Mouse (Mus musculus) spleen, postnatal 4 days (tissue): Measurements from ENCODE around the gene Rps12.
"Not testable (repeated sequence)": the region's sequence is repeated elsewhere in the genome, so short reads cannot be mapped to it uniquely, and the experiment has no call there.

ENCODE experiments used
- DNase-seq, 2 experiments: peaks; one replicate each; pipeline ENCODE4 v3.0.0; 2022; ENCODE audit warnings: low spot score in 2 of 2

Rps12 gene

DNA sequence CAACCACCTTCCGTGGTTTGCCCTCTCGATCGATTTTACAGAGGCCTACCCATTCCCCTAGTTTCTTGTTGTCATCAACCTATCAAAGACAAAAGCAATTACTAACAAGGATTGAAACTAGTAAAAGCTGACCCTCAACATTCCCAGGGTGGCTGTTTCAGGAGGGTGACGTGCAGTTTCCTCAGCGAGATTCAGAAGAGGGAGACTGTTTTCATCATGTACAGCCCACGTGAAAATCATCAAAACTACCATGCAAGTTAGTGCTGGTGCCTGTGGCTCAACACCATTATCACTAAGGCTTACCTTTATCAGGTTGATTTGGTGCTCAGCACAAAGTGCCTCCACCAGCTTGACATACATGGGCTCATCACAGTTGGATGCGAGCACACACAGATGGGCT lies 1.5 kb downstream of the Rps12 start:
- not testable (repeated sequence) for DNase-seq

DNA sequence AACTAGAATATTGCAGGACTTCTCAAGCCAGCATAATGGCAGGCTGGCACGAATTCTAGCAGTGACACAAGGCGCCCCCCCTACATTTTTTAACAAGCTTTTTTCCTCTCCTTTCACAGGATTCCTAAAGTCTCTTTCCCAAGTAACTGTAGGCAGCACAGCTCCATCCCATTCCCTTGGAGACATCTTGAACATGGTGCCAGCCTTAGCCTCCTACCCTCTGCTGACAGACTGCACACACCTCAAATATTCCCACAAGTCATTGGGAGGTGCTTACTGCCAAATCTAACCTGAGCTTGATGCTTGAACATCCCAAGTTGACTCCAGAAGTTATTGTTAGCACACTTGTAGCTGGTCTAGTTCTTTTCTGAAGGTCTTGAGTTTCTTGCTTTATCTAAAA lies 3.0 kb downstream of the Rps12 start:
- no peak for DNase-seq

DNA sequence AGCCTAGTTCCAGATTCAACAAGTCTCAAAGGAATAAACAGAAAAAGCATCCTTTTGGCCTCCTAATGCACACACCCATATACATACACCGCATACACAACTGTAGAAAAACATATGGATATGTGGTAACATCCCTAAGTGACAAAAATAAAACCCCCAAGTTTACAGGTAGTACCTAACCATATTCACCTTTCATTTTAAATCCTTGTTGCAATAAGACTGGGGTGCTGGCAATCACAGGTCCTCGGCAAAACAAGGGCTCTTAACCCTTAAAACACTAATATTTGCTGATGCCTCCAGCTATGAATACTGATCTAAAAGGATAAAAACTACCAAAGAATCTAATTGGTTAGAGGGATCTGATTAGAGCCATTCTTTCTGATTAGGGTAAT lies 3.6 kb downstream of the Rps12 start:
- DNase-seq = no peak

DNA sequence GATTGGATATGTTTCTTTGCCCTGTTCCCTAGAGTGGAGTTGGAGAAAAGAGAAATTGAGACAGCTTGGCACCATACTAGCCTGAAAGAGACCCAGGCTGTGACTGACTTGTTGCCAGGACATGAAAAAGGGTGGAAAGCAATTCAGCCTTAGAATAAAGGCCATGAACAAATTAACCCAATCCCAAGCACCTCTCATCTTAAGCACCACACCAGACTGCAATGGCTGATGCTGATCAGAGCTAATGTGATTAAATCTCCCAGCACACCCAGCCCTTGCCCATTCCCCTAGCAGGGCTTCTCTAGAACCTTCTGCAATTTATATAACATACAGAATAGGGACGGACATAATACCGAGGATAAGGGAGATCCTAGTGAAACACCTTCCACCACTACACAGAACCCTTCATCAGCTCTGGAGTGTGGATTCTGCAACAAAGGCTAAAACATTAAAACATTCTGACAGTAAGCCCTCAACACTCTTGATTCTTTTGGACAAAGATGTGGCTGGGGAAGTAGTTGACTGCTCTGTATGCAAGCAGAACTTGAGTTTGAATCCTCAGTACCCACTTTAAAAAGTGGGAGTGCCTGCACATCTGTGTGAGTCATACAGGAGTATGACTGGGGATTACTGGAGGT lies 4.1 kb downstream of the Rps12 start:
- no peak for DNase-seq

DNA sequence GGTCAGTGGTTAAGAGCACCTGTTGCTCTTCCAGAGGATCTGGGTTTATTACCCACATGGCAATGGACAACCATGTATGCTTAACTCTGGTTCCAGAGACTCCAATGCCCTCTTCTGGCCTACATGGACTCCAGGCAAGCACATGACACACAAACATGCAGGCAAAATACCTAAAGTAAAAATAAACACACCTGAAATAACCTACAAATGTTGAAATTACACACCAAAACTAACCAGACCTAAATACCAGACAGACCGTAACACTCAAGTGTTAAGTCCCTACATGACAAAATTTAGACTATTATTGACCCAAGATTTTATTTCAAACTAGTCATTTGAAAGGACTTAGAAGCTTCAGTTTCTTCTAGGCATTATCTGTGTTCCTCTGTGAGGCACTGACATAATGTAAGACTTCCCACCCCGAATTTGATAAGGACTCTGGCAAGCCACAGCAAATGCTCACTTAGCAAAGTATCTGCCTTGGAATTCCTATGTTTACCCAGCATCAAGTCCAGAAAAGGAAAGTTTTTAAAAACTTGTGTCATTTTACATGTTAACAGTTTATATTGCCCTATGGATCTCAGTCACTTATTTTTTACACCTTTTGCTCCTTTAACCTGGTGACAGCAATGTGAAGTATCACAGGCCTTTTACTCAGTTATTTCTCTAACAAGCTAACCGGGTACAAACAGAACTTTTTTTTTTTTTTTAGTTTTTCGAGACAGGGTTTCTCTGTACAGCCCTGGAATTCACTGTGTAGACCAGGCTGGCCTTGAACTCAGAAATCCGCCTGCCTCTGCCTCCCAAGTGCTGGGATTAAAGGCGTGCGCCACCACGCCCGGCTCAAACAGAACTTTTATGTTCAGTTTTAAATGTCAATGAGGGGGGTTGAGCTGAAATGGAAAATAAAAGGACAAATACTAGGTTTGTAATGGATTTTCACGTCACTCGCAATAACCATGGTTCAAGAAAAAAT lies 5.0 kb downstream of the Rps12 start:
- no peak for DNase-seq

DNA sequence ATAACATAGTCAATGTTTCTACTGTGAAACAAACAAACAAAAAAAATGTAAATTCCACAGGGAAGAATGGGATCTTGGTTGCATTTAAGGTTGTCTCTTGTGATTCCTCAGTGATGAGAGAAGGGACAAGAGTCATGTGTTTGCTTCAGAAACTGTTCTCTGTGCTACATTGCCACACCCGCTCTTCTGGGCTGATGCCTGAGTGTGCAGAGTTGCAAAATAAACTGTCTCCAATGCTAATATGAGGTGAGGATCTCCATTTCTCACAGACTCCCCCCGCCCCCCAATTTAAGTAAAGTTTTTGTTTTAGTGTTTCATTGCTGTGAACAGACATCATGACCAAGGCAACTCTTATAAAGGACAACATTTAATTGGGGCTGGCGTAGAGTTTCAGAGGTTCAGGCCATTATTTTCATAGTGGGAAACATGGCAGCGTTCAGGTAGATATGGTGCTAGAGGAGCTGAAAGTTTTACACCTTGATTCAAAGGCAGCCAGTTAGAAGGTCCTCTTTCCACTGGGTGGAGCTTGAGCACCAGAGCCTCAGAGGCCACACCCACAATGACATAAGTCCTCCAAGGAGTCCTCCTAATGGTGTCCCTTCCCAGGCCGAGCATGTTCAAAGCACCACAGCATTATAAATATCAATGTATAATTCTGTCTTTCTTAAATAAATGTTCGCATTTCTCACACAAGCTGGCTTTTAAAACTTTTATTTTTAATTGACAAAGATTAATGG lies 6.4 kb downstream of the Rps12 start:
- DNase-seq = no peak

DNA sequence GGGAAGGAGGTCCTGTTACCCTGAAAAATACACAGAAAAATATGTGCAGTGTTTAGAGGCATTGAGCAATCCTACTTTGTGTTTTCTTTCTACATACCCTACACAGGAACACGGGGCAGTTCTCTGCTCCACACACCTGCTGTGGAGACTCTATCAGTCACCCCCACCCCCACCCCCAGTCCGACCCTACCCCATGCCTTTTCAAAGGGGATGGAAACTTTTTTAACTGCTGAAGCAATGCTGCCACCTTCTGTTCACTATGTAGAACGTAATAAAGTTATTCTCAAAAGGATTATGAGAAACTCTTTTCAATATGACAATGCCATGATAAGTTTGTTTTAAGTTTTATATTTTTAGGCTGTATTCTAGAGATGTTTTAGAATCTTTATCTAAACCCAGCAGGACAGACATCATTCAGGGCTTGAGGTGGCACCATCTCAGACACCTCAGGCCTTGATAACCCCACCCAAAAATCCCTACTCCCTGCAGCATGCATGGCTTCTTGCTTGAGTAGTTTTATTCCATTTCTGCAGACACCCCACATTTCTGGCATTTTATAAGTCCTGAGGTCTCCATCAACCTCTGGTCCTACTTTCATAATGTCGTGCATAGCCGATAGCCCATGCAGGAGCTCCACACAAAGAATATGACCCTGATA lies 9.7 kb downstream of the Rps12 start:
- no peak for DNase-seq

DNA sequence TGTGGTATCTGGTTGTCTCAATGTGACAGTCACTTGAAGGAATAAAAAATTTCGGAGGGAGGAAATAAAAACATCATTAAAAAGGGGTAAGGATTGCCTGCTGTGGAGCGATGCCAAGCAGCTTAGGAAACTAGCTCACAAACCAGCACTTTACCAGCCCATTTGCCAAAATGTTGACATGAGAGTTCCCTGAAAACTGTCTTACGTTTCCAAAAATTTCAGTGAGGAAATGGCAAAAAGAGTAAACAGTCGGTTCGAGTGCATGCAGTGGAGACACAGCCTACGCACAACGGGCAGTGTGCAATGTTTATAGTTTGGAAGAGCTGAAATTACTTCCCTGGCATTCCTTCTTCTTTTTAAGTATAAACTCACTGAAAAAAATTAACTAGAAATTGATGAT lies 32.9 kb downstream of the Rps12 start:
- DNase-seq = no peak
